Mouse (Mus musculus): ENCODE data around the gene Npr2.
A peak's percentile ranks its signal among the peaks of the same experiment; 100 is the strongest.

Npr2 gene

DNA sequence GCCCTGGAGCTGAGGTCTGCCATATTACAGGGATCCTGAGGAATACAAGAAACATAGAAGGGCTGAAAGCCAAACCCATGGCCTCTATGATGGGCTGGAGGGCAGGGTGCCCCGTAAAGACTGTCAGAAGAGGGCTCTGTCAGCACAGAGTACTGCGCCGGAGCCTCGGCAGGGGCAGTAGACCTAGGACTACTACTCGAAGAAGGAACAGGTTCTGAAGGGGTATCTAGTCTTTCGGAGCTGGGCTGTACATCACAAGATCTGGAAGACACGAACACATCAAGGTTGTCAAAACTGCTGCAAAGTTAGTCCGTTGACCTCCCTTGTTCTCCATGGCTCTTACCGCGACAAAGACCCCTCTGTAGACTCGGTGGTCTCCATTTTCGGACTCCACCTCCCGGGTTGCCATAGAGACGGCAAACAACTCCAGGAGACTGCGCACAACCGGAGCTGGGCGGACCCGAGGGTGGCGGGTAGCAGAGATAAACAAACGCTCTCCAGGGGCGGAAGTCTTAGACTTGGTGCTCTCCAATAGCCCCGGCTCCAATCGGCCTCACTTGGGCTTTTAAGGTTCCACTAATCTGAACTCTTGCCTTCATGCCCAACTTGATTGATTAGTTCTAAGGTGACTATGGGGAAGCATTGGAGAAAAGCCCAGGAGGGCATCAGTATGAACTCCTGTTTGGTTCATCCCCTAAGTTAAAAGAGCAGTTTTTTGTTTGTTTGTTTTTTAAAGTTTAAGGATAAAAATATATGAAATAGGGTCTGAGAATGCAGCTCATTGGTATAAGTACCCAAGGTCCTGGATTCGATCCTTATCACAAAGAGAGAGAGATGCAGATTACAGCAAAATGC, 21.7 kb downstream of the Npr2 start, which contains the start of gene Spag8:
Gene Spag8, minus strand, starts transcription at position 434 of the 855 bp plus-strand sequence.
- H3K4me3 ChIP-seq (replicated peaks; ENCODE audit: low read length), result peak within 1 kb of the TSS; percentile 57
- TF ChIP-seq CTCF (conservative IDR thresholded peaks at IDR 0.05; ENCODE audit: low read length) (no peak), NANOG (IDR thresholded peaks at IDR 0.05; ENCODE audit: borderline replicate concordance, low read length) (no peak), POU5F1 (IDR thresholded peaks at IDR 0.05; ENCODE audit: borderline replicate concordance, low read length) (no peak)
- H3K27me3 ChIP-seq (ENCODE audit: insufficient read depth, low read length), result peaks cover 5% of the 10 kb centered on the region; the same call in 1 of the 2 replicates
- peaks cover 7% of the 10 kb centered on the region for H3K9me3 ChIP-seq (ENCODE audit: low read length)
- H3K4me1 ChIP-seq (replicated peaks; ENCODE audit: low read depth, low read length), result peaks cover 44% of the 10 kb centered on the region
- no peaks in the 10 kb centered on the region for H3K36me3 ChIP-seq (ENCODE audit: insufficient read depth, low read length)

DNA sequence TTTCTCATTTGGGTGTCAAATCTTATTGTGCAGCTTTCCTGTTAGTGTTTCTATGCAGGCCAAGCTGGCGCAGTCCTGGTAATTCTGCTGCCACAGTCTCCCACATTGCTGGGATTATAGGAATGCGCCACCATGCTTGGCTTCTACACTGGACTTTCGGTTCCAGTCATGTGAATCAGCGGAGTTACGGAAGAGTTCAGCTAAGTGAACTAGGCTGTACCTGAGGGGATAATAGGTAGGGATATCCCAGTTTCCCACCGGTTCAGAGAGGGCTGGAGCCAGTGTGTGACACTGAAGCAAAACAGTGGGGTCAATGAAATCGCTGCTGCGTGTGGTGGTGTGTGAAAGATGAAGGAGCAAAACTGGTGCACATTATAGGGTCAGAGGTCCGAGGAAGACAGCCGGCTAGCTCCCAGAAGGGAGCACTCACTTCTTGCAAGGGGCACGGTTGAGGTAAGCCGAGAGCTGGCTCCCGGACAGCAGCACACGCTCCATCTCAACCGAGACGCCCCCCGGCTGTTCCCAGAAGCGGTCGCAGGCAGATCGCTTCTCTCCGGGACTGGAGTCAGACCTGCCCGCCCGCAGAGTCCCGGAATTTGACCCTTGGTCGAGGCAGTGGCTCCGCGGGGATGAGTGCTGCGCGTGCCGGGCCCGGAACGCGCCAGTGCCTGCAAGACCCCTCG, 24.1 kb downstream of the Npr2 start:
- Histone ChIP-seq H3K9me3 (ENCODE audit: low read length) (no peaks in the 10 kb centered on the region), H3K36me3 (ENCODE audit: insufficient read depth, low read length) (no peaks in the 10 kb centered on the region), H3K4me1 (replicated peaks; ENCODE audit: low read depth, low read length) (peaks cover 45% of the 10 kb centered on the region), H3K4me3 (replicated peaks; ENCODE audit: low read length) (peak overlapping the region; percentile 94), H3K27me3 (ENCODE audit: insufficient read depth, low read length) (peaks cover 13% of the 10 kb centered on the region)
- no peak for TF ChIP-seq NANOG (IDR thresholded peaks at IDR 0.05; ENCODE audit: borderline replicate concordance, low read length)
- TF ChIP-seq CTCF (conservative IDR thresholded peaks at IDR 0.05; ENCODE audit: low read length), result no peak
- no peak for TF ChIP-seq POU5F1 (IDR thresholded peaks at IDR 0.05; ENCODE audit: borderline replicate concordance, low read length)

DNA sequence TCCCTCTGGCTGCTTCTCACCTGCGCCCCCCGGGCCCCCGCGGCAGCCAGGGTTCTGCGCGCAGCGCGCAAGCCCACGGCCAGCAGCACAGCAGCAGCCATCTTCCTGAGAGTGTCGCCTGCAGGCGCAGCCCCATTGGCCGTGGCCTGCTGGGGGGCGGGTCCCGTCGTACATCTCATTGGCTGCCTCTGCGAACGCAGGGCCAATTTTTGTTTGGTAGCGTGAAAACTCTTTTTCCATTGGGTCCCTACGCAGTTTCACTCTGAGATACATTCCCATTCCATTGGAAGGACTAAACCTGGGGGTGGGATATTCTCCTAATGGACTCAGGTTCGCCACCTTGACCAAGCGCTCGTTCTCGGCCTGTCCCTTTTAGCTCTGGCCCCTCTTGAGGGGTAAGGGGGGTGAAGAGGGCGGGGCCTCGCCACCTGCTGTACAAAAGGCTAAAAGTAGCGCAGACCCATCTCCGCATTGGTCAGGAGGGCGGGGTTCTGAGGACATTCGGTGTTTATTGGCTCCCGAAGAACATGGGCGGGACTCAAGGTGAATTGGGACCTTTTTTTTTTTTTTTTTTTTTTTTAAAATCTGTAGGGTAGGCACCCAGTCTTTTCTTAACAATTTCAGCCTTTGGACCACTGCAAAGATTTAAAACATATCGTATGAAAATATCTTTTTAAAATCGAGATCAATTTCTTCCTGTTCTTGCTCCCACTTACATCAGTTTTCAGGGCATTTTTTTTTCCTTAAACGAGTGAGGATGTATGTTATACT, 24.8 kb downstream of the Npr2 start, which contains the start of gene Hint2:
Gene Hint2, minus strand, starts transcription at position 128 of the 771 bp plus-strand sequence.
- no peak for TF ChIP-seq NANOG (IDR thresholded peaks at IDR 0.05; ENCODE audit: borderline replicate concordance, low read length)
- no peak for TF ChIP-seq CTCF (conservative IDR thresholded peaks at IDR 0.05; ENCODE audit: low read length)
- TF ChIP-seq POU5F1 (IDR thresholded peaks at IDR 0.05; ENCODE audit: borderline replicate concordance, low read length), result no peak
- peaks cover 20% of the 10 kb centered on the region for H3K27me3 ChIP-seq (ENCODE audit: insufficient read depth, low read length)
- no peaks in the 10 kb centered on the region for H3K36me3 ChIP-seq (ENCODE audit: insufficient read depth, low read length)
- H3K4me3 ChIP-seq (replicated peaks; ENCODE audit: low read length), result peak within 1 kb of the TSS; percentile 94
- H3K9me3 ChIP-seq (ENCODE audit: low read length), result no peaks in the 10 kb centered on the region
- H3K4me1 ChIP-seq (replicated peaks; ENCODE audit: low read depth, low read length), result peaks cover 45% of the 10 kb centered on the region

DNA sequence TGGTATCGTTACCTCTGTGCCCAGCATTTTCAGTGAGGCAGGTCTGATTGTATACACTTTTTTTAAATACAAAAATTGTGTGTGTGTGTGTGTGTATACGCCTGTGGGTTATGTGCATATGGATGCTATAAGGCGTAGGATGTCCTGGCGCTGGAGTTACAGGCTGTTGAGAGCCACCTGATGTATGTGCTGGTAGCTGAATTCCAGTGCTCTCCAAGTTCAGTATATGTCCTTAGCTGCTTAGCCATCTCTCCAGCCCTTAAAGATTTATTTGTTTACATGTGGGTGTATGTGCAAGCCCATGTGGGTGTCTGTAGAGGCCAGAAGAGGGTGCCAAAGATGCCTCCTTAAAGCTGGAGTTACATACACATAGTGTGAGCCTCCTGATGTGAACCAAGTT, 25.4 kb downstream of the Npr2 start:
- H3K9me3 ChIP-seq (ENCODE audit: low read length), result no peaks in the 10 kb centered on the region
- H3K4me3 ChIP-seq (replicated peaks; ENCODE audit: low read length), result peak overlapping the region; percentile 94
- H3K4me1 ChIP-seq (replicated peaks; ENCODE audit: low read depth, low read length), result peaks cover 45% of the 10 kb centered on the region
- H3K27me3 ChIP-seq (ENCODE audit: insufficient read depth, low read length), result peaks cover 26% of the 10 kb centered on the region
- TF ChIP-seq CTCF (conservative IDR thresholded peaks at IDR 0.05; ENCODE audit: low read length) (no peak), POU5F1 (IDR thresholded peaks at IDR 0.05; ENCODE audit: borderline replicate concordance, low read length) (no peak), NANOG (IDR thresholded peaks at IDR 0.05; ENCODE audit: borderline replicate concordance, low read length) (no peak)
- no peaks in the 10 kb centered on the region for H3K36me3 ChIP-seq (ENCODE audit: insufficient read depth, low read length)

DNA sequence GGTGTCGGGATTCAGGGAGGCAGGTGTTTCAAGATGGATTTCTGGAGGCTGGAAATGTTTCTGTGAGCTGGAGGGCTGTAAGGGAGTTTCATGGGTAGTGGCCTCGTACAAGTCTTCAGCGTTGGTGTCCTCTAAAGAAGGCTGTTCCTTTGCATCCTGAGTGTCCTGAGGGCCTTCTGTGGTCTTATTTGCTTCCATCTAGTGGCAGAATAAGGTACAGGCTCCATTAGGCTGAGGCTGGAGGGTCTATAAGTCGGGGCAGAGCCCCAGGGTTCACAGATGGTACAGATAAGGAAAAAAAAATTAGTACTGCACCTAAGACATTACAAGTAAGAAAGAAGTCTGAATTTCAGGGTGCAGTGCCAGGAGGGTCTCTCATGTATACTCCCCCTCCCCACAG, 34.7 kb downstream of the Npr2 start:
- Histone ChIP-seq H3K9me3 (ENCODE audit: low read length) (no peaks in the 10 kb centered on the region), H3K27me3 (ENCODE audit: insufficient read depth, low read length) (peaks cover 66% of the 10 kb centered on the region), H3K4me3 (replicated peaks; ENCODE audit: low read length) (no peak overlapping the region), H3K36me3 (ENCODE audit: insufficient read depth, low read length) (no peaks in the 10 kb centered on the region), H3K4me1 (replicated peaks; ENCODE audit: low read depth, low read length) (peaks cover 17% of the 10 kb centered on the region)
- TF ChIP-seq CTCF (conservative IDR thresholded peaks at IDR 0.05; ENCODE audit: low read length) (peak; percentile 47), POU5F1 (IDR thresholded peaks at IDR 0.05; ENCODE audit: borderline replicate concordance, low read length) (no peak)

DNA sequence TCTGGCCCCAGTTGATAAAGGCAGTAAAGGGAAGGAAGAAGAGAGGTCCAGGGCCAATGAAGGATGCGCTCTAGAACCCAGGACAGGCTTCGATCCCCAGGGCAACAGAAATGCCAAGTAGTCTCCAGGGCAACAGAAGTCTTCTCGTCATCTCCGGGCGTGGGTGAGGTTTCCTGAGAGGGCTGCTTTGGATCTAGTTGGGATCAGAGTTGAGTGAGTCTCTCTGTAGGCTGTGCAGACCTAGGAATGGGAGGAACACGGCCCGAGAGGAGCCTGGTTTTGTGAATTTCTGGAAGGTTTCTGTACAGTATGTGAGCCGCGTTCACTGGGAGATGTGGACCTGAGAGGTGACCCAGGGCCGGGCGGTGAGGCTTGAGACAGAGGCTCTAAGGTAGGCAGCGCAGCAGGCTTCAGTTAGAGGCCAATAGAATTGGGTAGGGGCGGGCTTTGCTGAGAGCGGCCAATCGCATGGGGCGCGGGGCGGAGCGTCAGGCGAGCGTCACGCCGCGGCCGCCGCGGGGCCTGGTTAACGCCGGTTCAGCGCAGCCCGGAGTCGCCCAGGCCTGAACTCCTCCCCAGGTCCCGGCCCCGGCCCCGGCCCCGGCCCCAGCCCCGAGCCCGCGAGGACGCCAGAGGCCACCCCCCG, 37.2 kb downstream of the Npr2 start, which contains the start of the genes Tmem8b and Fam221b:
Gene Tmem8b, plus strand, starts transcription at position 190 of the 646 bp plus-strand sequence.
Gene Fam221b, minus strand, starts transcription at position 364 of the 646 bp plus-strand sequence.
- peaks cover 29% of the 10 kb centered on the region for H3K4me1 ChIP-seq (replicated peaks; ENCODE audit: low read depth, low read length)

DNA sequence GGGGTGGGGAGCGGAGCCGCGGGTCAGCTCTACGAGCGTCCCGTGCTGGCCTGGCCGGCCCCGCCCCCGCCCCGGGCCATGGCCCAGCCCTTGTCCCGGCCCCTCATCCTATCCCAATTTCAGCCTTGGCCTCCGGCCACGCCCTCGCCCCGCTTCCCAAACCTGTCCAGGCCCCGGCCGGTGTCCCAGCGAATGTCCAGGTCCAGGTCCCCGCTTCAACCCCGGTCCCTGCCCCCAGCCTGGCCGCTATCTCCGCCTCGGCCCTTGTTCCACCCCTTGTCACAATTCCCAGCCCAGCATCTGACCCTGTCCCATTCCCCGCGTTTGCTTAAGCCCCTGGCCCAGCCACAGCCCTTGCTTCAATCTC, 37.7 kb downstream of the Npr2 start:
- Histone ChIP-seq H3K4me3 (replicated peaks; ENCODE audit: low read length) (peak overlapping the region; percentile 82), H3K9me3 (ENCODE audit: low read length) (no peaks in the 10 kb centered on the region)
- TF ChIP-seq NANOG (IDR thresholded peaks at IDR 0.05; ENCODE audit: borderline replicate concordance, low read length), result no peak
- TF ChIP-seq CTCF (conservative IDR thresholded peaks at IDR 0.05; ENCODE audit: low read length), result no peak
- no peak for TF ChIP-seq POU5F1 (IDR thresholded peaks at IDR 0.05; ENCODE audit: borderline replicate concordance, low read length)

More for the DNA sequence above, 37.2 kb downstream of the Npr2 start, which contains the start of the genes Tmem8b and Fam221b:
- H3K9me3 ChIP-seq (ENCODE audit: low read length), result no peaks in the 10 kb centered on the region
- peak within 1 kb of the TSS; percentile 82 for H3K4me3 ChIP-seq (replicated peaks; ENCODE audit: low read length)
- no peaks in the 10 kb centered on the region for H3K36me3 ChIP-seq (ENCODE audit: insufficient read depth, low read length)
- peaks cover 44% of the 10 kb centered on the region for H3K27me3 ChIP-seq (ENCODE audit: insufficient read depth, low read length)
- TF ChIP-seq POU5F1 (IDR thresholded peaks at IDR 0.05; ENCODE audit: borderline replicate concordance, low read length), result no peak
- no peak for TF ChIP-seq CTCF (conservative IDR thresholded peaks at IDR 0.05; ENCODE audit: low read length)
- TF ChIP-seq NANOG (IDR thresholded peaks at IDR 0.05; ENCODE audit: borderline replicate concordance, low read length), result no peak

More for the DNA sequence above, 37.7 kb downstream of the Npr2 start:
- H3K4me1 ChIP-seq (replicated peaks; ENCODE audit: low read depth, low read length), result peaks cover 33% of the 10 kb centered on the region
- 0 out of 2 replicates have a peak, but pooled peaks cover under 1% of the 10 kb centered on the region for H3K36me3 ChIP-seq (ENCODE audit: insufficient read depth, low read length)
- peaks cover 44% of the 10 kb centered on the region for H3K27me3 ChIP-seq (ENCODE audit: insufficient read depth, low read length)

Data from E14TG2a.4 (cell line).